Mouse (Mus musculus): ENCODE results near the gene Ppp1r9a. TPM values are rescaled to one million over a fixed set of nuclear protein-coding genes. Genes with fewer than 3 reads are reported as not detected.

Ppp1r9a gene
- polyA plus RNA-seq, 1 experiment: 32.7 TPM

- DNase-seq (ENCODE audit: low read depth): no peak
These were observed 264.4 kb downstream of the Ppp1r9a start for GRCm38 (mm10) chr6:5167051-5167677.

DNA sequence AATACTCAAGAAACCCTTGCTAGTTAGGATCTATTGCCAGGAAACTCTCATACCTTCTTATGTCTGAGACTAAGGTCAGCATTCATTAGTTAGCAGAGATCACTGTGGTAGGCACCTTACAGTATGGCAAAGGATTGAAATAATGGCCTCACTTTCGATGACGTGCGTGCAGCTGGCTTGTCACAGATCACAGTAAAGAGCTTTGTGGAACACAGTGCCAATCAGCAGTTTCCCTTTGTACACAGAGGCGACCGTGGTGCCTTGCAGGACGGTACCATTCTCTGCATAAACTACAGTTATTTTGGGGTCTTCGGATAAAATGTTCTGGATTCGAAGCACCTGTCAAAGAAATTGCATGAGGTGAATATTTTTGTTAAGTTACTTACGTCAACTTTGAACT is 265.4 kb downstream of the Ppp1r9a start:
- TF ChIP-seq CTCF (IDR thresholded peaks at IDR 0.05; ENCODE audit: borderline replicate concordance, extremely low read depth, insufficient read depth, insufficient read length): no peak
- TF ChIP-seq POLR2A (IDR thresholded peaks at IDR 0.05; ENCODE audit: borderline replicate concordance, extremely low read depth, insufficient read depth, insufficient read length, poor library complexity, severe bottlenecking): no peak
- peak; percentile 57 for DNase-seq (ENCODE audit: low read depth)

More at GRCm38 (mm10) chr6:5167051-5167677, 264.4 kb downstream of the Ppp1r9a start:
- TF ChIP-seq POLR2A (IDR thresholded peaks at IDR 0.05; ENCODE audit: borderline replicate concordance, extremely low read depth, insufficient read depth, insufficient read length, poor library complexity, severe bottlenecking): no peak
- no peak for TF ChIP-seq CTCF (IDR thresholded peaks at IDR 0.05; ENCODE audit: borderline replicate concordance, extremely low read depth, insufficient read depth, insufficient read length)

GRCm38 (mm10) chr6:5171418-5171817 is 268.7 kb downstream of the Ppp1r9a start:
- no peak for TF ChIP-seq CTCF (IDR thresholded peaks at IDR 0.05; ENCODE audit: borderline replicate concordance, extremely low read depth, insufficient read depth, insufficient read length)
- TF ChIP-seq POLR2A (IDR thresholded peaks at IDR 0.05; ENCODE audit: borderline replicate concordance, extremely low read depth, insufficient read depth, insufficient read length, poor library complexity, severe bottlenecking): no peak
- no peak for DNase-seq (ENCODE audit: low read depth)

GRCm38 (mm10) chr6:5172571-5172970 is 269.9 kb downstream of the Ppp1r9a start:
- TF ChIP-seq POLR2A (IDR thresholded peaks at IDR 0.05; ENCODE audit: borderline replicate concordance, extremely low read depth, insufficient read depth, insufficient read length, poor library complexity, severe bottlenecking) (no peak), CTCF (IDR thresholded peaks at IDR 0.05; ENCODE audit: borderline replicate concordance, extremely low read depth, insufficient read depth, insufficient read length) (no peak)
- DNase-seq (ENCODE audit: low read depth): no peak

- TF ChIP-seq POLR2A (IDR thresholded peaks at IDR 0.05; ENCODE audit: borderline replicate concordance, extremely low read depth, insufficient read depth, insufficient read length, poor library complexity, severe bottlenecking) (no peak), CTCF (IDR thresholded peaks at IDR 0.05; ENCODE audit: borderline replicate concordance, extremely low read depth, insufficient read depth, insufficient read length) (no peak)
- DNase-seq (ENCODE audit: low read depth): no peak
These were observed 271.6 kb downstream of the Ppp1r9a start for GRCm38 (mm10) chr6:5174179-5174812.

- DNase-seq (ENCODE audit: low read depth): peak; percentile 67
- TF ChIP-seq POLR2A (IDR thresholded peaks at IDR 0.05; ENCODE audit: borderline replicate concordance, extremely low read depth, insufficient read depth, insufficient read length, poor library complexity, severe bottlenecking) (no peak), CTCF (IDR thresholded peaks at IDR 0.05; ENCODE audit: borderline replicate concordance, extremely low read depth, insufficient read depth, insufficient read length) (no peak)
These were observed 275.5 kb downstream of the Ppp1r9a start for GRCm38 (mm10) chr6:5177967-5178891.

- TF ChIP-seq CTCF (IDR thresholded peaks at IDR 0.05; ENCODE audit: borderline replicate concordance, extremely low read depth, insufficient read depth, insufficient read length) (no peak), POLR2A (IDR thresholded peaks at IDR 0.05; ENCODE audit: borderline replicate concordance, extremely low read depth, insufficient read depth, insufficient read length, poor library complexity, severe bottlenecking) (no peak)
- no peak for DNase-seq (ENCODE audit: low read depth)
These were observed 276.5 kb downstream of the Ppp1r9a start for GRCm38 (mm10) chr6:5179189-5179588.

GRCm38 (mm10) chr6:5180645-5181044 is 277.9 kb downstream of the Ppp1r9a start:
- TF ChIP-seq POLR2A (IDR thresholded peaks at IDR 0.05; ENCODE audit: borderline replicate concordance, extremely low read depth, insufficient read depth, insufficient read length, poor library complexity, severe bottlenecking) (no peak), CTCF (IDR thresholded peaks at IDR 0.05; ENCODE audit: borderline replicate concordance, extremely low read depth, insufficient read depth, insufficient read length) (no peak)
- DNase-seq (ENCODE audit: low read depth): no peak

DNA sequence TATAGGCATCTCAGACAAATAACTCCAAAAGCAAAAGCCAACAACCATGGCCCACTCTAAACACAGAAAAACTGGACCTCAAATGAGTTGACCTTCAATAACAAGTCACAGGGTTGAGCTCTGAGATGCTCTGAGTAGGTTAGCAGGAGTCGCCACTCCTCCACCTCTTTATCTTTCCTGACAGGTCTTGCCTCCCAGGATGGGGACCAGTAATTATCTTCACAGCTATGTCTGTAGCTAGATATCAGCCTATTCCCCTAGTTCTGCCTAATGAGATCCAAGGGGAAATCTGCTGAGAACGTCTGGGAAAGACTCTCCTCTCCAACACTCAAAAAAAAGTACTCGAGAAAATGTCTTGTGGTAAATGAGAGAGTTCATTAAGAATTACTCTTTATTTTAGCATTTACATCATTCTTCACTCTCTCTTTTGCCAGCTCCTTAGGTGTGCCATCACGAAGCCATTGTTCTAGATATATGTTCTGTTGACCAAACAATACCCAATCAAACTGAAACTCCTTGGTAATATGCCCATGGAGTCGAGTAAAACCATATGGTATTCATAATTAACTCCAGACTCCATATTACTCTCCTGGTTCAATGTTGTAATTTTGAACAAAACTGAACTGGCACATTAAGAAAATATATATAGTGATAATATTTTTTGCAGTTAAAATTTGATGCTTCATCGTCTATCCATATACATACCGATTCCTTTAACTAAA is 283.7 kb downstream of the Ppp1r9a start:
- peak; percentile 12 for DNase-seq (ENCODE audit: low read depth)
- no peak for TF ChIP-seq POLR2A (IDR thresholded peaks at IDR 0.05; ENCODE audit: borderline replicate concordance, extremely low read depth, insufficient read depth, insufficient read length, poor library complexity, severe bottlenecking)
- no peak for TF ChIP-seq CTCF (IDR thresholded peaks at IDR 0.05; ENCODE audit: borderline replicate concordance, extremely low read depth, insufficient read depth, insufficient read length)

GRCm38 (mm10) chr6:5187586-5187985 is 284.9 kb downstream of the Ppp1r9a start:
- no peak for DNase-seq (ENCODE audit: low read depth)
- TF ChIP-seq POLR2A (IDR thresholded peaks at IDR 0.05; ENCODE audit: borderline replicate concordance, extremely low read depth, insufficient read depth, insufficient read length, poor library complexity, severe bottlenecking) (no peak), CTCF (IDR thresholded peaks at IDR 0.05; ENCODE audit: borderline replicate concordance, extremely low read depth, insufficient read depth, insufficient read length) (no peak)
